Mouse (Mus musculus) hindbrain, embryonic 14.5 days (tissue): ENCODE results near the gene Exosc10. TPM values are rescaled to one million over a fixed set of nuclear protein-coding genes. Genes with fewer than 3 reads are reported as not detected.

Experiments used
- ATAC-seq: fragments of 200-750 bp; cut with Nextera tagmentation; 2 replicates; pipeline ENCODE4 v1.8.0; 2017; ENCODE audit warnings: moderate number of reproducible peaks, mild to moderate bottlenecking, moderate TSS enrichment, moderate library complexity; ENCODE audit not compliant: low FRiP score
- DNase-seq: peaks from one replicate; pipeline ENCODE4 v3.0.0-alpha.2; 2015; ENCODE audit warnings: low spot score
- H3K27ac ChIP-seq: fragments of 300-500 bp; sonication (generic); 2 replicates; pipeline ENCODE4 v1.5.1; 2014; ENCODE audit warnings: mild to moderate bottlenecking, moderate library complexity
- H3K27me3 ChIP-seq: fragments of 300-500 bp; sonication (generic); 2 replicates; pipeline ENCODE4 v1.6.1; 2014; ENCODE audit warnings: mild to moderate bottlenecking, low read length, mixed read lengths; ENCODE audit not compliant: control insufficient read depth, insufficient read depth
- H3K36me3 ChIP-seq: fragments of 300-500 bp; sonication (generic); replicated peaks from 2 replicates; pipeline ENCODE4 v1.6.1; 2014; ENCODE audit not compliant: control insufficient read depth, insufficient read depth
- H3K4me1 ChIP-seq: fragments of 300-500 bp; sonication (generic); replicated peaks from 2 replicates; pipeline ENCODE4 v1.6.1; 2014; ENCODE audit warnings: antibody characterized with exemption, low read length, mixed read lengths; ENCODE audit not compliant: control insufficient read depth, insufficient read depth
- H3K4me2 ChIP-seq: fragments of 300-500 bp; sonication (generic); replicated peaks from 2 replicates; pipeline ENCODE4 v1.6.1; 2014; ENCODE audit warnings: mild to moderate bottlenecking, moderate library complexity
- H3K4me3 ChIP-seq: fragments of 300-500 bp; sonication (generic); replicated peaks from 2 replicates; pipeline ENCODE4 v1.5.1; 2014; ENCODE audit warnings: mild to moderate bottlenecking, low read length
- H3K9ac ChIP-seq: fragments of 300-500 bp; sonication (generic); 2 replicates; pipeline ENCODE4 v1.6.1; 2014
- H3K9me3 ChIP-seq: fragments of 300-500 bp; sonication (generic); 2 replicates; pipeline ENCODE4 v1.6.1; 2016; ENCODE audit warnings: low read length; ENCODE audit not compliant: control insufficient read depth
- WGBS: fragments of 180-500 bp; shearing (Covaris S2); extraction: QIAGEN DNeasy Blood & Tissue Kit; methylation state at CpG from one replicate; pipeline ENCODE4 v1.1.7; 2014; 5-methylcytosine and 5-hydroxymethylcytosine counted together
- polyA plus RNA-seq: library from polyadenylated mRNA; unstranded; fragments of >200 nt; fragmentation: Nextera tagmentation; extraction: Ambion mirVana; gene quantifications from 2 replicates; pipeline ENCODE4 v1.2.1, GENCODE M21; 2014

Gene Exosc10
- 85.9 and 98.4 TPM in 2 replicates for polyA plus RNA-seq

- DNase-seq (peak; percentile 96), ATAC-seq (peak; percentile 95)
- under 1% methylated on average over 63 of the region's 63 CpGs for WGBS
- Histone ChIP-seq H3K4me1 (peaks cover 6% of the 10 kb centered on the region), H3K4me2 (peak within 1 kb of the TSS; percentile 54), H3K27ac (peak within 1 kb of the TSS; percentile 93), H3K9me3 (no peaks in the 10 kb centered on the region), H3K9ac (peak within 1 kb of the TSS; percentile 80), H3K36me3 (peaks cover 71% of the 10 kb centered on the region), H3K4me3 (peak within 1 kb of the TSS; percentile 60), H3K27me3 (no peaks in the 10 kb centered on the region)
Observed at GRCm38 (mm10) chr4:148558297-148559000, at the start of gene Exosc10. TSS of gene Exosc10 (plus strand) at chr4:148558429.

GRCm38 (mm10) chr4:148509450-148510084, 48.7 kb upstream of the Exosc10 start:
- no peaks in the 10 kb centered on the region for H3K9me3 ChIP-seq
- H3K36me3 ChIP-seq = peaks cover 71% of the 10 kb centered on the region
- no peak overlapping the region for H3K4me2 ChIP-seq
- DNase-seq (no peak), ATAC-seq (no peak)
- H3K9ac ChIP-seq = no peak overlapping the region
- WGBS = 92% methylated on average over 8 of the region's 8 CpGs
- no peak overlapping the region for H3K27ac ChIP-seq
- H3K27me3 ChIP-seq = no peaks in the 10 kb centered on the region
- H3K4me3 ChIP-seq = no peak overlapping the region
- no peaks in the 10 kb centered on the region; the same call in 1 of the 2 replicates for H3K4me1 ChIP-seq

GRCm38 (mm10) chr4:148510691-148511090, 47.5 kb upstream of the Exosc10 start:
- Histone ChIP-seq H3K27ac (no peak overlapping the region), H3K4me2 (no peak overlapping the region), H3K4me1 (no peaks in the 10 kb centered on the region), H3K9me3 (no peaks in the 10 kb centered on the region), H3K27me3 (no peaks in the 10 kb centered on the region), H3K9ac (no peak overlapping the region), H3K36me3 (peaks cover 72% of the 10 kb centered on the region), H3K4me3 (no peak overlapping the region)
- no peak for ATAC-seq
- WGBS = 86% methylated on average over 4 of the region's 4 CpGs
- DNase-seq = no peak

- DNase-seq = no peak
- Histone ChIP-seq H3K9me3 (no peaks in the 10 kb centered on the region), H3K9ac (no peak overlapping the region), H3K36me3 (peaks cover 72% of the 10 kb centered on the region), H3K27ac (no peak overlapping the region), H3K4me1 (no peaks in the 10 kb centered on the region), H3K27me3 (no peaks in the 10 kb centered on the region), H3K4me2 (no peak overlapping the region), H3K4me3 (no peak overlapping the region)
- ATAC-seq = no peak
- WGBS = 89% methylated on average over 4 of the region's 4 CpGs
Observed at GRCm38 (mm10) chr4:148511334-148511733, 46.9 kb upstream of the Exosc10 start.

GRCm38 (mm10) chr4:148513021-148513559, 45.1 kb upstream of the Exosc10 start:
- no peak overlapping the region for H3K4me3 ChIP-seq
- 68% methylated on average over 6 of the region's 6 CpGs for WGBS
- H3K27ac ChIP-seq = 0 out of 2 replicates have a peak overlapping the region, but pooled peaks have one; percentile 27
- ATAC-seq (no peak), DNase-seq (no peak)
- peaks cover under 1% of the 10 kb centered on the region; the same call in 1 of the 2 replicates for H3K4me1 ChIP-seq
- no peak overlapping the region for H3K9ac ChIP-seq
- H3K4me2 ChIP-seq = no peak overlapping the region
- no peaks in the 10 kb centered on the region for H3K9me3 ChIP-seq
- H3K36me3 ChIP-seq = peaks cover 85% of the 10 kb centered on the region
- no peaks in the 10 kb centered on the region for H3K27me3 ChIP-seq

GRCm38 (mm10) chr4:148515313-148515712, 42.9 kb upstream of the Exosc10 start:
- no peaks in the 10 kb centered on the region for H3K27me3 ChIP-seq
- no peak for DNase-seq
- H3K4me1 ChIP-seq = peaks cover 7% of the 10 kb centered on the region; the same call in 1 of the 2 replicates
- H3K9ac ChIP-seq = no peak overlapping the region
- H3K9me3 ChIP-seq = no peaks in the 10 kb centered on the region
- no peak overlapping the region for H3K4me2 ChIP-seq
- 93% methylated on average over 2 of the region's 2 CpGs for WGBS
- peaks cover 81% of the 10 kb centered on the region for H3K36me3 ChIP-seq
- no peak overlapping the region for H3K4me3 ChIP-seq
- H3K27ac ChIP-seq = no peak overlapping the region
- ATAC-seq = no peak

GRCm38 (mm10) chr4:148517809-148518208, 40.4 kb upstream of the Exosc10 start:
- H3K9me3 ChIP-seq = no peaks in the 10 kb centered on the region
- H3K4me2 ChIP-seq = no peak overlapping the region
- ATAC-seq = no peak
- H3K4me3 ChIP-seq = no peak overlapping the region
- no peak for DNase-seq
- peak overlapping the region; percentile 66 for H3K27ac ChIP-seq
- 54% methylated on average over 4 of the region's 4 CpGs for WGBS
- H3K27me3 ChIP-seq = no peaks in the 10 kb centered on the region
- peaks cover 7% of the 10 kb centered on the region; the same call in 1 of the 2 replicates for H3K4me1 ChIP-seq
- peaks cover 81% of the 10 kb centered on the region for H3K36me3 ChIP-seq
- H3K9ac ChIP-seq = no peak overlapping the region

GRCm38 (mm10) chr4:148518235-148518795, 39.9 kb upstream of the Exosc10 start:
- Histone ChIP-seq H3K27me3 (no peaks in the 10 kb centered on the region), H3K27ac (peak overlapping the region; percentile 66), H3K36me3 (peaks cover 81% of the 10 kb centered on the region), H3K9ac (no peak overlapping the region), H3K4me3 (no peak overlapping the region), H3K9me3 (no peaks in the 10 kb centered on the region), H3K4me2 (no peak overlapping the region), H3K4me1 (peaks cover 7% of the 10 kb centered on the region; the same call in 1 of the 2 replicates)
- ATAC-seq (0 out of 2 replicates have a peak, but pooled peaks have one; percentile 34), DNase-seq (no peak)
- WGBS = 24% methylated on average over 5 of the region's 5 CpGs

- H3K4me1 ChIP-seq = peaks cover 3% of the 10 kb centered on the region; the same call in 1 of the 2 replicates
- no peak overlapping the region for H3K4me3 ChIP-seq
- H3K9me3 ChIP-seq = no peaks in the 10 kb centered on the region
- H3K27me3 ChIP-seq = no peaks in the 10 kb centered on the region
- H3K27ac ChIP-seq = 0 out of 2 replicates have a peak overlapping the region, but pooled peaks have one; percentile 3
- WGBS = 79% methylated on average over 7 of the region's 7 CpGs
- ATAC-seq (no peak), DNase-seq (no peak)
- H3K9ac ChIP-seq = no peak overlapping the region
- H3K4me2 ChIP-seq = no peak overlapping the region
- H3K36me3 ChIP-seq = peaks cover 84% of the 10 kb centered on the region
Observed at GRCm38 (mm10) chr4:148523538-148523937, 34.7 kb upstream of the Exosc10 start.
